Mouse (Mus musculus) heart, embryonic 11.5 days (tissue): ENCODE measurements around the gene Idh1. TPM values are rescaled to one million over a fixed set of nuclear protein-coding genes. Genes with fewer than 3 reads are reported as not detected.

Experiments used
- ATAC-seq: fragments of 200-750 bp; cut with Nextera tagmentation; replicated peaks from 2 replicates; pipeline ENCODE4 v1.8.0; 2017; ENCODE audit warnings: moderate library complexity; ENCODE audit not compliant: insufficient number of reproducible peaks, low FRiP score, low TSS enrichment
- H3K27ac ChIP-seq: fragments of 300-500 bp; sonication (generic); 2 replicates; pipeline ENCODE4 v1.5.1; 2014; ENCODE audit warnings: mild to moderate bottlenecking, low read depth, low read length
- H3K27me3 ChIP-seq: fragments of 300-500 bp; sonication (generic); 2 replicates; pipeline ENCODE4 v1.6.1; 2014; ENCODE audit warnings: mild to moderate bottlenecking, low read length, mixed read lengths; ENCODE audit not compliant: control insufficient read depth, insufficient read depth
- H3K36me3 ChIP-seq: fragments of 300-500 bp; sonication (generic); 2 replicates; pipeline ENCODE4 v1.6.1; 2014; ENCODE audit warnings: mild to moderate bottlenecking, low read length, moderate library complexity, mixed read lengths; ENCODE audit not compliant: control insufficient read depth, insufficient read depth
- H3K4me1 ChIP-seq: fragments of 300-500 bp; sonication (generic); 2 replicates; pipeline ENCODE4 v1.6.1; 2014; ENCODE audit warnings: low read length; ENCODE audit not compliant: control insufficient read depth, insufficient read depth
- H3K4me2 ChIP-seq: fragments of 300-500 bp; sonication (generic); 2 replicates; pipeline ENCODE4 v1.6.1; 2014; ENCODE audit warnings: mild to moderate bottlenecking, moderate library complexity
- H3K4me3 ChIP-seq: fragments of 300-500 bp; sonication (generic); 2 replicates; pipeline ENCODE4 v1.5.1; 2014; ENCODE audit warnings: low read depth, low read length
- H3K9ac ChIP-seq: fragments of 300-500 bp; sonication (generic); 2 replicates; pipeline ENCODE4 v1.6.1; 2014; ENCODE audit warnings: mild to moderate bottlenecking, low read depth, low read length, moderate library complexity
- H3K9me3 ChIP-seq: fragments of 300-500 bp; sonication (generic); replicated peaks from 2 replicates; pipeline ENCODE4 v1.6.1; 2016; ENCODE audit warnings: low read length; ENCODE audit not compliant: control insufficient read depth
- WGBS: fragments of 180-500 bp; shearing (Covaris S2); extraction: QIAGEN DNeasy Blood & Tissue Kit; methylation state at CpG from one replicate; pipeline ENCODE4 v1.1.7; 2014; ENCODE audit not compliant: insufficient replicate concordance; 5-methylcytosine and 5-hydroxymethylcytosine counted together
- polyA plus RNA-seq: library from polyadenylated mRNA; unstranded; fragments of >200 nt; fragmentation: Nextera tagmentation; extraction: Ambion mirVana; gene quantifications from 2 replicates; pipeline ENCODE4 v1.2.1, GENCODE M21; 2014

The Idh1 gene
- polyA plus RNA-seq, 1 experiment from 2014 or later, result 81.5 TPM

GRCm38 (mm10) chr1:65171579-65171978 lies 14.7 kb downstream of the Idh1 start:
- 85% methylated on average over 4 of the region's 4 CpGs for WGBS
- H3K9ac ChIP-seq, result no peak overlapping the region

GRCm38 (mm10) chr1:65169947-65170346 lies 16.4 kb downstream of the Idh1 start:
- Histone ChIP-seq H3K4me1 (no peaks in the 10 kb centered on the region), H3K4me2 (no peak overlapping the region), H3K27ac (no peak overlapping the region), H3K36me3 (peaks cover 25% of the 10 kb centered on the region), H3K9me3 (no peaks in the 10 kb centered on the region), H3K9ac (no peak overlapping the region), H3K27me3 (no peaks in the 10 kb centered on the region), H3K4me3 (no peak overlapping the region)
- WGBS, result 71% methylated on average over 5 of the region's 5 CpGs
- ATAC-seq, result no peak

More at GRCm38 (mm10) chr1:65171579-65171978, 14.7 kb downstream of the Idh1 start:
- no peak for ATAC-seq
- peaks cover 23% of the 10 kb centered on the region for H3K36me3 ChIP-seq
- H3K4me3 ChIP-seq, result no peak overlapping the region
- no peak overlapping the region for H3K4me2 ChIP-seq
- no peaks in the 10 kb centered on the region for H3K27me3 ChIP-seq
- no peak overlapping the region for H3K27ac ChIP-seq
- H3K4me1 ChIP-seq, result no peaks in the 10 kb centered on the region
- no peaks in the 10 kb centered on the region for H3K9me3 ChIP-seq

- Histone ChIP-seq H3K9me3 (no peaks in the 10 kb centered on the region), H3K4me3 (no peak overlapping the region), H3K36me3 (peaks cover 29% of the 10 kb centered on the region), H3K4me2 (no peak overlapping the region), H3K27me3 (no peaks in the 10 kb centered on the region), H3K27ac (no peak overlapping the region), H3K9ac (no peak overlapping the region), H3K4me1 (no peaks in the 10 kb centered on the region)
- ATAC-seq, result no peak
- WGBS, result 83% methylated on average over 7 of the region's 7 CpGs
Measured at GRCm38 (mm10) chr1:65169536-65169935, 16.8 kb downstream of the Idh1 start.

GRCm38 (mm10) chr1:65167496-65167895 lies 18.8 kb downstream of the Idh1 start:
- no peak for ATAC-seq
- H3K4me2 ChIP-seq, result no peak overlapping the region
- no peaks in the 10 kb centered on the region for H3K9me3 ChIP-seq
- no peak overlapping the region for H3K9ac ChIP-seq
- WGBS, result 87% methylated on average over 1 of the region's 1 CpGs
- H3K36me3 ChIP-seq, result peaks cover 33% of the 10 kb centered on the region
- no peaks in the 10 kb centered on the region for H3K27me3 ChIP-seq
- H3K4me1 ChIP-seq, result no peaks in the 10 kb centered on the region
- no peak overlapping the region for H3K4me3 ChIP-seq
- no peak overlapping the region for H3K27ac ChIP-seq

GRCm38 (mm10) chr1:65162210-65162609 lies 24.1 kb downstream of the Idh1 start:
- Histone ChIP-seq H3K4me3 (no peak overlapping the region), H3K9me3 (no peaks in the 10 kb centered on the region), H3K27me3 (no peaks in the 10 kb centered on the region), H3K4me1 (no peaks in the 10 kb centered on the region), H3K36me3 (peaks cover 37% of the 10 kb centered on the region), H3K4me2 (no peak overlapping the region), H3K9ac (no peak overlapping the region), H3K27ac (no peak overlapping the region)
- no peak for ATAC-seq
- 91% methylated on average over 1 of the region's 1 CpGs for WGBS

GRCm38 (mm10) chr1:65156111-65156510 lies 30.2 kb downstream of the Idh1 start:
- ATAC-seq, result no peak
- H3K27me3 ChIP-seq, result no peaks in the 10 kb centered on the region
- no peaks in the 10 kb centered on the region for H3K9me3 ChIP-seq
- no peaks in the 10 kb centered on the region for H3K4me1 ChIP-seq
- 83% methylated on average over 5 of the region's 5 CpGs for WGBS
- no peak overlapping the region for H3K27ac ChIP-seq
- H3K4me3 ChIP-seq, result no peak overlapping the region
- H3K36me3 ChIP-seq, result peaks cover 21% of the 10 kb centered on the region
- H3K4me2 ChIP-seq, result no peak overlapping the region
- no peak overlapping the region for H3K9ac ChIP-seq

GRCm38 (mm10) chr1:65154814-65155213 lies 31.5 kb downstream of the Idh1 start:
- Histone ChIP-seq H3K4me3 (no peak overlapping the region), H3K4me2 (no peak overlapping the region), H3K4me1 (no peaks in the 10 kb centered on the region), H3K36me3 (peaks cover 9% of the 10 kb centered on the region), H3K9me3 (no peaks in the 10 kb centered on the region), H3K9ac (no peak overlapping the region), H3K27ac (no peak overlapping the region), H3K27me3 (no peaks in the 10 kb centered on the region)
- no peak for ATAC-seq

GRCm38 (mm10) chr1:65147971-65148370 lies 38.3 kb downstream of the Idh1 start:
- 75% methylated on average over 3 of the region's 3 CpGs for WGBS
- Histone ChIP-seq H3K9ac (no peak overlapping the region), H3K9me3 (no peaks in the 10 kb centered on the region), H3K4me2 (no peak overlapping the region), H3K4me1 (no peaks in the 10 kb centered on the region), H3K36me3 (no peaks in the 10 kb centered on the region), H3K27ac (no peak overlapping the region), H3K27me3 (no peaks in the 10 kb centered on the region), H3K4me3 (no peak overlapping the region)
- ATAC-seq, result no peak

- no peaks in the 10 kb centered on the region for H3K27me3 ChIP-seq
- ATAC-seq, result no peak
Measured at GRCm38 (mm10) chr1:65147326-65147725, 39.0 kb downstream of the Idh1 start.

More at GRCm38 (mm10) chr1:65147326-65147725, 39.0 kb downstream of the Idh1 start:
- Histone ChIP-seq H3K9ac (no peak overlapping the region), H3K27ac (no peak overlapping the region), H3K4me1 (no peaks in the 10 kb centered on the region), H3K4me3 (no peak overlapping the region), H3K36me3 (no peaks in the 10 kb centered on the region), H3K9me3 (no peaks in the 10 kb centered on the region), H3K4me2 (no peak overlapping the region)
- 78% methylated on average over 5 of the region's 5 CpGs for WGBS
